Mouse (Mus musculus): ENCODE results near the gene Lrrc36.

- no peak for TF ChIP-seq EP300 (IDR thresholded peaks at IDR 0.05; ENCODE audit: low read depth)
- no peak for TF ChIP-seq CTCF (IDR thresholded peaks at IDR 0.05; ENCODE audit: low read depth)
These were observed 5.0 kb upstream of the Lrrc36 start for GRCm38 (mm10) chr8:105408331-105408730.

Measured in liver, postnatal 0 days (tissue).